Mouse (Mus musculus) MEL (cell line): Measurements from ENCODE around the gene Slc5a10. TPM values are rescaled to one million over a fixed set of nuclear protein-coding genes. Genes with fewer than 3 reads are reported as not detected.

Experiments used
- DNase-seq: peaks from one replicate; pipeline ENCODE4 v3.0.0; 2011; ENCODE audit warnings: low read depth, low spot score
- H3K27ac ChIP-seq: 2 replicates; pipeline ENCODE4 v1.5.1; 2012; ENCODE audit warnings: low read depth, mild to moderate bottlenecking, control low read depth, low read length, moderate library complexity; ENCODE audit not compliant: control insufficient read depth
- H3K27me3 ChIP-seq, 2 experiments: fragments of 150-350 bp in 1 of 2; sonication (generic) in 1 of 2; 2 replicates each; pipeline ENCODE4 v1.6.1; 2012; ENCODE audit warnings: low read length in 2 of 2, mild to moderate bottlenecking in 2 of 2, improper control_type of control experiment in 1 of 2, moderate library complexity in 1 of 2; ENCODE audit not compliant: insufficient read depth in 2 of 2, control insufficient read depth in 1 of 2
- H3K36me3 ChIP-seq, 2 experiments: 2 replicates each; pipeline ENCODE4 v1.6.1; 2012 to 2014; ENCODE audit warnings: low read length in 2 of 2, improper control_type of control experiment in 1 of 2, inconsistent platforms in 1 of 2, mild to moderate bottlenecking in 1 of 2; ENCODE audit not compliant: insufficient read depth in 2 of 2, control insufficient read depth in 1 of 2
- H3K4me1 ChIP-seq, 2 experiments: fragments of 150-350 bp in 1 of 2; sonication (generic) in 1 of 2; 2 replicates each; pipeline ENCODE4 v1.6.1; 2012; ENCODE audit warnings: low read length in 2 of 2, improper control_type of control experiment in 1 of 2, mild to moderate bottlenecking in 1 of 2; ENCODE audit not compliant: insufficient read depth in 2 of 2, control insufficient read depth in 1 of 2
- H3K4me3 ChIP-seq, 2 experiments: fragments of 150-350 bp in 1 of 2; sonication (generic) in 1 of 2; 2 replicates each; pipeline ENCODE4 v1.5.1; 2012; ENCODE audit warnings: low read depth in 2 of 2, low read length in 2 of 2, mild to moderate bottlenecking in 2 of 2, moderate library complexity in 2 of 2, control low read depth in 1 of 2, improper control_type of control experiment in 1 of 2; ENCODE audit not compliant: control insufficient read depth in 1 of 2, insufficient read depth in 1 of 2
- H3K79me2 ChIP-seq: 2 replicates; pipeline ENCODE4 v1.6.1; 2012; ENCODE audit warnings: mild to moderate bottlenecking, low read length, moderate library complexity; ENCODE audit not compliant: control insufficient read depth, poor library complexity, insufficient read depth
- H3K9ac ChIP-seq: 2 replicates; pipeline ENCODE4 v1.6.1; 2012; ENCODE audit warnings: low read depth, mild to moderate bottlenecking, control low read depth, low read length, moderate library complexity; ENCODE audit not compliant: control insufficient read depth, poor library complexity, severe bottlenecking
- H3K9me3 ChIP-seq: fragments of 150-350 bp; sonication (generic); replicated peaks from 2 replicates; pipeline ENCODE4 v1.6.1; 2012; ENCODE audit warnings: mild to moderate bottlenecking, low read length, improper control_type of control experiment, moderate library complexity; ENCODE audit not compliant: insufficient read depth
- CHD1 ChIP-seq: IDR thresholded peaks from 2 replicates; pipeline ENCODE4 v1.6.1; 2012; ENCODE audit warnings: low read depth, mild to moderate bottlenecking, inconsistent platforms, low read length, improper control_type of control experiment
- CTCF ChIP-seq, 3 experiments: IDR thresholded peaks in 2 of 3; conservative IDR thresholded peaks in 1 of 3; 2 replicates each; pipeline ENCODE4 v1.5.1; 2011 to 2012; ENCODE audit warnings: low read length in 3 of 3, low read depth in 2 of 3, mild to moderate bottlenecking in 2 of 3, improper control_type of control experiment in 1 of 3, inconsistent platforms in 1 of 3, mixed read lengths in 1 of 3, moderate library complexity in 1 of 3; ENCODE audit not compliant: control insufficient read depth in 1 of 3, insufficient read depth in 1 of 3, poor library complexity in 1 of 3, severe bottlenecking in 1 of 3
- E2F4 ChIP-seq: IDR thresholded peaks from 2 replicates; pipeline ENCODE4 v1.6.1; 2011; ENCODE audit warnings: low read depth, low read length, improper control_type of control experiment, borderline replicate concordance
- HCFC1 ChIP-seq: IDR thresholded peaks from 2 replicates; pipeline ENCODE4 v1.6.1; 2012; ENCODE audit warnings: low read depth, mild to moderate bottlenecking, inconsistent platforms, low read length, improper control_type of control experiment, moderate library complexity
- KAT2A ChIP-seq: conservative IDR thresholded peaks from 2 replicates; pipeline ENCODE4 v1.6.1; 2012; ENCODE audit warnings: low read depth, low read length, improper control_type of control experiment, inconsistent platforms
- MAX ChIP-seq: IDR thresholded peaks from 2 replicates; pipeline ENCODE4 v1.6.1; 2011; ENCODE audit warnings: low read length, improper control_type of control experiment
- MAZ ChIP-seq: IDR thresholded peaks from 2 replicates; pipeline ENCODE4 v1.6.1; 2012; ENCODE audit warnings: low read depth, mild to moderate bottlenecking, inconsistent platforms, low read length, improper control_type of control experiment
- NELFE ChIP-seq: IDR thresholded peaks from 2 replicates; pipeline ENCODE4 v1.6.1; 2011; ENCODE audit warnings: low read depth, low read length, improper control_type of control experiment
- POLR2AphosphoS5 ChIP-seq: IDR thresholded peaks from 2 replicates; pipeline ENCODE4 v1.6.1; 2012; ENCODE audit warnings: low read depth, borderline replicate concordance, mild to moderate bottlenecking, inconsistent platforms, low read length, moderate library complexity, mixed read lengths
- RCOR1 ChIP-seq: IDR thresholded peaks from 2 replicates; pipeline ENCODE4 v1.6.1; 2012; ENCODE audit warnings: low read depth, mild to moderate bottlenecking, inconsistent platforms, low read length, improper control_type of control experiment
- SIN3A ChIP-seq: IDR thresholded peaks from 2 replicates; pipeline ENCODE4 v1.6.1; 2012; ENCODE audit warnings: low read length, improper control_type of control experiment, inconsistent platforms
- TAL1 ChIP-seq: IDR thresholded peaks from 2 replicates; pipeline ENCODE4 v1.6.1; 2012; ENCODE audit warnings: mild to moderate bottlenecking, inconsistent platforms, low read length, moderate library complexity, mixed read lengths
- TBP ChIP-seq: IDR thresholded peaks from 2 replicates; pipeline ENCODE4 v1.8.0; 2011; ENCODE audit warnings: low read depth, low read length, improper control_type of control experiment
- USF2 ChIP-seq, 2 experiments: IDR thresholded peaks; 2 replicates each; pipeline ENCODE4 v1.6.1; 2011 to 2012; ENCODE audit warnings: improper control_type of control experiment in 2 of 2, low read length in 2 of 2, borderline replicate concordance in 1 of 2, inconsistent platforms in 1 of 2, low read depth in 1 of 2, mild to moderate bottlenecking in 1 of 2; ENCODE audit not compliant: insufficient read depth in 1 of 2
- ZKSCAN1 ChIP-seq: IDR thresholded peaks from 2 replicates; pipeline ENCODE4 v1.6.1; 2012; ENCODE audit warnings: low read depth, mild to moderate bottlenecking, inconsistent platforms, low read length, improper control_type of control experiment, moderate library complexity
- polyA plus RNA-seq, 2 experiments: library from polyadenylated mRNA; stranded (reverse) in 1 of 2; unstranded in 1 of 2; fragments of >175 nt in 1 of 2; fragments of >200 nt in 1 of 2; gene quantifications; 2 replicates each; pipeline versions ENCODE4 v1.2.1 to v1.2.4; 2012; ENCODE audit warnings: low replicate concordance in 2 of 2, low read depth in 1 of 2; ENCODE audit not compliant: insufficient read length in 2 of 2, insufficient read depth in 1 of 2, missing spikeins in 1 of 2
- total RNA-seq: library from RNA; depleted of rRNA; stranded (reverse); fragments of 300-350 nt; gene quantifications from 2 replicates; pipeline ENCODE4 v1.2.3, GENCODE M21; 2012

Gene Slc5a10
- total and polyA plus RNA-seq, 3 experiments, result 0.08 TPM; not detected in 2

- no peaks in the 10 kb centered on the region for H3K27me3 ChIP-seq
- peaks cover 0 to 8% of the 10 kb centered on the region in 2 experiments; a peak in 2 of 4 replicates for H3K4me1 ChIP-seq
- H3K36me3 ChIP-seq, result no peaks in the 10 kb centered on the region
- no peaks in the 10 kb centered on the region for H3K9me3 ChIP-seq
- no peak for DNase-seq
- H3K9ac ChIP-seq, result no peak overlapping the region
- no peak overlapping the region for H3K27ac ChIP-seq
- no peak for TF ChIP-seq MAZ
- TF ChIP-seq ZKSCAN1, result no peak
- TF ChIP-seq CHD1, result no peak
- no peak for TF ChIP-seq CTCF (IDR thresholded peaks at IDR 0.05 in 2 of 3, conservative IDR thresholded peaks at IDR 0.05 in 1 of 3; ENCODE audit: control insufficient read depth in 1 of 3, insufficient read depth in 1 of 3, low read depth in 2 of 3, low read length in 3 of 3, poor library complexity in 1 of 3, severe bottlenecking in 1 of 3)
- TF ChIP-seq POLR2AphosphoS5, result no peak
- no peak for TF ChIP-seq TBP
- TF ChIP-seq SIN3A, result no peak
- no peak for TF ChIP-seq KAT2A
- no peak for TF ChIP-seq RCOR1
- TF ChIP-seq HCFC1, result no peak
- no peak for TF ChIP-seq USF2 (IDR thresholded peaks at IDR 0.05; ENCODE audit: borderline replicate concordance in 1 of 2, insufficient read depth in 1 of 2, low read depth in 1 of 2, low read length in 2 of 2)
- TF ChIP-seq NELFE, result no peak
- TF ChIP-seq E2F4, result no peak
- H3K4me3 ChIP-seq, result no peak overlapping the region
- H3K79me2 ChIP-seq, result no peaks in the 10 kb centered on the region
These were observed 65.8 kb downstream of the Slc5a10 start for GRCm38 (mm10) chr11:61654786-61655311.

- Histone ChIP-seq H3K27me3 (no peaks in the 10 kb centered on the region; a peak in 1 of 4 replicates), H3K79me2 (no peaks in the 10 kb centered on the region), H3K9me3 (no peaks in the 10 kb centered on the region), H3K4me3 (no peak overlapping the region; a peak in 1 of 4 replicates), H3K27ac (no peak overlapping the region), H3K4me1 (peaks cover 0 to 10% of the 10 kb centered on the region in 2 experiments; a peak in 3 of 4 replicates), H3K9ac (no peak overlapping the region), H3K36me3 (no peaks in the 10 kb centered on the region)
- no peak for TF ChIP-seq TAL1
- TF ChIP-seq USF2 (IDR thresholded peaks at IDR 0.05; ENCODE audit: borderline replicate concordance in 1 of 2, insufficient read depth in 1 of 2, low read depth in 1 of 2, low read length in 2 of 2), result no peak
- TF ChIP-seq MAX, result no peak
- DNase-seq, result no peak
These were observed 67.1 kb downstream of the Slc5a10 start for GRCm38 (mm10) chr11:61653568-61653967.
